Mouse (Mus musculus) cerebellum, adult 2 months (tissue): ENCODE data around the gene Gnb1l. TPM values are rescaled to one million over a fixed set of nuclear protein-coding genes. Genes with fewer than 3 reads are reported as not detected.

Experiments
- DNase-seq, 2 experiments: peaks; one replicate each; pipeline ENCODE4 v3.0.0; 2021
- H3K27ac ChIP-seq: fragments of 200-500 bp; 2 replicates; pipeline ENCODE4 v1.5.1; 2012; ENCODE audit warnings: low read length, control low read depth, inconsistent platforms; ENCODE audit not compliant: insufficient read depth
- H3K27me3 ChIP-seq: fragments of 200-500 bp; 2 replicates; pipeline ENCODE4 v1.6.1; 2012; ENCODE audit warnings: inconsistent platforms, mild to moderate bottlenecking, low read length, moderate library complexity; ENCODE audit not compliant: control insufficient read depth, insufficient read depth
- H3K4me1 ChIP-seq: fragments of 200-500 bp; 2 replicates; pipeline ENCODE4 v1.6.1; 2011; ENCODE audit warnings: low read length; ENCODE audit not compliant: control insufficient read depth, insufficient read depth
- H3K4me3 ChIP-seq: fragments of 200-500 bp; replicated peaks from 2 replicates; pipeline ENCODE3; 2011; ENCODE audit warnings: mild to moderate bottlenecking, low read depth, low read length, control low read depth; ENCODE audit not compliant: insufficient read depth
- CTCF ChIP-seq: fragments of 200-500 bp; IDR thresholded peaks from 2 replicates; pipeline ENCODE4 v1.5.1; 2011; ENCODE audit warnings: low read depth, mild to moderate bottlenecking, control low read depth, low read length, moderate library complexity, borderline replicate concordance; ENCODE audit not compliant: insufficient read depth
- POLR2A ChIP-seq: fragments of 200-500 bp; IDR thresholded peaks from 2 replicates; pipeline ENCODE4 v1.6.1; 2011; ENCODE audit warnings: low read length, control low read depth, borderline replicate concordance; ENCODE audit not compliant: insufficient read depth
- WGBS: fragments of 180-500 bp; shearing (Covaris S2); methylation state at CpG from one replicate; pipeline ENCODE4 v1.1.7; 2018; 5-methylcytosine and 5-hydroxymethylcytosine counted together
- polyA plus RNA-seq: library from polyadenylated mRNA; depleted of rRNA; stranded (reverse); fragments of >200 nt; gene quantifications from 2 replicates; pipeline ENCODE4 v1.2.3, GENCODE M21; 2012; rRNA removed

Gene Gnb1l
- polyA plus RNA-seq, 1 experiment, result 8.2 TPM

DNA sequence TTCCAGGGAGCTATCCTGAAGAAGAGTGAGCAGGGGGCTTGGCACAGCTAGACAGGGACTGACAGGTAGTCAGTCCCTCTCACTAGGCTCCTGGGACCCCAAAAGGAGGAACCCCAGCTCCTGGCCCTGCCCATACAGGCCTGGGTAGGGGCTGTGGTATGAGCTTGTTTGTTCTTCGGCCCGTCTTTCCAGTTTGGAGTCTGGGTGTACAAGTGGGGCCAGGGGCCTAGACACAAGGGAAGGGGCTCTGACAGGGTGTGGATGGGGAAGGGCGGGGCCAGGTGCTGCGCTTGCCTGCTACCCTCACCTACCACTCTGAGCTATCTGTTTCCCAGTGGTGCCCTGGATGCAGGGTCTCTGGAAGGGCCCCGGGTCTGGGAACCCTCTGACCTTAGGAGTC, 107.2 kb downstream of the Gnb1l start:
- WGBS, result 93% methylated on average over 5 of the region's 5 CpGs
- no peaks in the 10 kb centered on the region for H3K27me3 ChIP-seq
- no peak for DNase-seq
- no peak overlapping the region for H3K4me3 ChIP-seq
- TF ChIP-seq POLR2A, result no peak
- TF ChIP-seq CTCF, result no peak
- no peak overlapping the region for H3K27ac ChIP-seq
- no peaks in the 10 kb centered on the region for H3K4me1 ChIP-seq

DNA sequence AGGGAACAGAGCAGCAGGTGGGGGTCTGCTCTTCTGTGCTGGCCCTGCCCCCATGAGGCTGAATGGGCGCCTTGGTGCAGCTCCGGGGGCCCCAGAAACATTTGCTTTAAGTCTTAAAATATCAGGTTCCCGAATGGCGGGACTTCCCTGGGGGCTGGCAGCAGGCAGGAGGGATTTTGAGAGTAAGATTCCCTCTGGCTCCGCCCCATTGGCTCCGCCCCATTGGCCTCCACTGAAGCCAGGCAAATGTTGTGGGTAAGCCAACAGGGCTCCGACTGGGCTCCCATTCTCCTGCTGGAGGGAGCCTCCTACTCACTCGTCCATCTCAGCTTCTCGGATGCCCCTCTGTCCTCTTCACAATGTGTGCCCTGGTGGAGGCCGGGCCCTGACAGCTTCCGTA, 109.7 kb downstream of the Gnb1l start:
- Histone ChIP-seq H3K27ac (no peak overlapping the region), H3K4me1 (no peaks in the 10 kb centered on the region), H3K4me3 (no peak overlapping the region), H3K27me3 (no peaks in the 10 kb centered on the region)
- 11% methylated on average over 11 of the region's 11 CpGs for WGBS
- TF ChIP-seq POLR2A (no peak), CTCF (no peak)
- no peak for DNase-seq

DNA sequence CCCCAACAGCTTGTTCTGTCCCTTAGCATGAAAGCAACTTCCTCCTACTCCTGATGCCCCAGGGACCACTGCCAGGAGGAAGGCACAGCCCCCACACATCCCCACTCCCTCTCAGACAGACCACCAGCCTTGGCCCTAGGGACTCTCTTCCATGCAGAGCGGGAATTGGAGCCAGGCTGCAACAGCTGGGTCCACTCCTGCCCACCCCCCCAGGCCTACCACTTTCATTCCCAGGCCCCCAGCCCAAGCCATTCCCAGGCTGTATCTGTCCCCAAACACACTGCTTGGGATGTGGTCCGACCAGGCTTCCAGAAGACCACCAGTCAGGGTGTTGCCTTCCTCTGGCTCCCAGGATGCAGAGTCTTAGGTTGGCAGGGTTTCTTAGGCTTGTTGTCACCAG, 110.6 kb downstream of the Gnb1l start:
- TF ChIP-seq POLR2A (no peak), CTCF (no peak)
- no peak overlapping the region for H3K4me3 ChIP-seq
- no peak for DNase-seq
- no peak overlapping the region for H3K27ac ChIP-seq
- no peaks in the 10 kb centered on the region for H3K27me3 ChIP-seq
- H3K4me1 ChIP-seq, result no peaks in the 10 kb centered on the region
- 48% methylated on average over 2 of the region's 2 CpGs for WGBS

DNA sequence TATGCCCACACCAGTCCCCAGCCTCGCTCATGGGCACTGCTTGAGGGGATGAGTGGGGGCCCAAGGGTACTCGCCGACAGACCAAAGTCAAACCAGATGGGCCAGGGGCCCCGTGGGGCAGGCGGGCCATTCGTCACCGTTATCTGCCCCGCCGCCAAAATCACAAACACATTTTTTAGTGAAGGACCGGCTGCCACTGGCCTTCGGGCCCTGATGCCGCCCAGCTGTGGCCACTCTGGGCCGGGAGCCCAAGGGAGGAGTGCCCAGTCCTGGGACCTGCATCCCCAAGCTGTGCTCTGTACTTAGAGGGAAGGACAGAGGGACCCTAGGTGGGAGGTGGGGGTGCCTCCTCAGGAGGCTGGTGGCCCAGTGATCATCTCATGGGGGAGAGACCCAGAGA, 113.2 kb downstream of the Gnb1l start:
- WGBS, result 54% methylated on average over 13 of the region's 13 CpGs
- Histone ChIP-seq H3K27ac (no peak overlapping the region), H3K4me1 (no peaks in the 10 kb centered on the region), H3K27me3 (no peaks in the 10 kb centered on the region), H3K4me3 (no peak overlapping the region)
- DNase-seq, result no peak
- no peak for TF ChIP-seq CTCF
- no peak for TF ChIP-seq POLR2A

DNA sequence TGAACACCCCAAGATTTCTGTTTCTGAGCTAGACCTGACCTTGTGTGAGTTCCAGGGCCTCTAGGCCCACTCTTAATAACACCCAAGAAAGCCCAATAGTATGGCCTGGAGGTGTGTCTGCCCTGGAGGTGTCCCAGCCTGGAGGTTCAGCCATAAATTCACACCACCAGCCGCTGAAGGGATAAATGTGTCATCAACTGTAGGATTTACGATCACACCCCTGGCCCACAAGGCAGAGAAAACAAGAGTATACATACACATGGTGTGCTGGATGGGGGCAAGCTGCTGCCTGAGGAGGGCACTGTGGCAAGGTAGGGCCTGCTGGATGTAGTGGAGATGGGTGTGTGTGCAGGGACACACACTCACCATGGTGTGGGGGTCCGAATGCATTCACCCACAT, 114.8 kb downstream of the Gnb1l start:
- 99% methylated on average over 3 of the region's 3 CpGs for WGBS
- DNase-seq, result no peak
- Histone ChIP-seq H3K27ac (no peak overlapping the region), H3K4me1 (no peaks in the 10 kb centered on the region; the same call in 1 of the 2 replicates), H3K27me3 (no peaks in the 10 kb centered on the region), H3K4me3 (no peak overlapping the region)
- TF ChIP-seq POLR2A (no peak), CTCF (no peak)

Other genes with a start within 250 kb of the Gnb1l start
- gene Ranbp1, start 250.0 kb upstream of the Gnb1l start, polyA plus RNA-seq, result 96.2 and 104 TPM in 2 replicates
- 0.47 TPM in 1 of 2 replicates, not detected in the other for gene Gm49776, start 240.4 kb upstream of the Gnb1l start, polyA plus RNA-seq
- 56.0 and 57.7 TPM in 2 replicates for gene Dgcr8, start 209.5 kb upstream of the Gnb1l start, polyA plus RNA-seq
- 202 and 210 TPM in 2 replicates for gene Tango2, start 150.6 kb upstream of the Gnb1l start, polyA plus RNA-seq
- gene Arvcf, start 150.5 kb upstream of the Gnb1l start, polyA plus RNA-seq, result 34.7 and 38.7 TPM in 2 replicates
- 20.6 and 23.1 TPM in 2 replicates for gene Txnrd2, start 72.3 kb upstream of the Gnb1l start, polyA plus RNA-seq
- gene Comt, start 71.9 kb upstream of the Gnb1l start, polyA plus RNA-seq, result 145 and 146 TPM in 2 replicates
- 5.9 and 6.1 TPM in 2 replicates for gene Rtl10, start 188 bp downstream of the Gnb1l start, polyA plus RNA-seq
- 2.4 and 3.0 TPM in 2 replicates for gene Tbx1, start 92.0 kb downstream of the Gnb1l start, polyA plus RNA-seq
- 2.1 and 2.5 TPM in 2 replicates for gene Gp1bb, start 123.7 kb downstream of the Gnb1l start, polyA plus RNA-seq
- 69.4 and 69.6 TPM in 2 replicates for gene Gm49601, start 127.7 kb downstream of the Gnb1l start, polyA plus RNA-seq
- 328 and 334 TPM in 2 replicates for gene Sept5, start 131.2 kb downstream of the Gnb1l start, polyA plus RNA-seq